Mouse (Mus musculus) heart, embryonic 10.5 days (tissue): ENCODE measurements around the gene Rab40b. TPM values are rescaled to one million over a fixed set of nuclear protein-coding genes. Genes with fewer than 3 reads are reported as not detected.

Experiments
- DNase-seq: peaks from one replicate; pipeline ENCODE4 v3.0.0-alpha.2; 2017; ENCODE audit warnings: low spot score
- H3K27ac ChIP-seq: fragments of 300-500 bp; sonication (generic); 2 replicates; pipeline ENCODE4 v1.5.1; 2016; ENCODE audit warnings: mild to moderate bottlenecking
- H3K27me3 ChIP-seq: fragments of 300-500 bp; sonication (generic); 2 replicates; pipeline ENCODE4 v1.6.1; 2016; ENCODE audit warnings: mild to moderate bottlenecking; ENCODE audit not compliant: poor library complexity, insufficient read depth, severe bottlenecking
- H3K36me3 ChIP-seq: fragments of 300-500 bp; sonication (generic); 2 replicates; pipeline ENCODE4 v1.6.1; 2016; ENCODE audit warnings: mild to moderate bottlenecking, moderate library complexity
- H3K4me1 ChIP-seq: fragments of 300-500 bp; sonication (generic); 2 replicates; pipeline ENCODE4 v1.6.1; 2016; ENCODE audit warnings: mild to moderate bottlenecking
- H3K4me3 ChIP-seq: fragments of 300-500 bp; sonication (generic); 2 replicates; pipeline ENCODE4 v1.5.1; 2016; ENCODE audit warnings: mild to moderate bottlenecking, moderate library complexity
- H3K9me3 ChIP-seq: fragments of 300-500 bp; sonication (generic); 2 replicates; pipeline ENCODE4 v1.6.1; 2016; ENCODE audit warnings: mild to moderate bottlenecking, moderate library complexity
- WGBS: fragments of 180-500 bp; shearing (Covaris S2); methylation state at CpG from one replicate; pipeline ENCODE4 v1.1.7; 2016; 5-methylcytosine and 5-hydroxymethylcytosine counted together
- polyA plus RNA-seq: library from polyadenylated mRNA; unstranded; fragments of >200 nt; fragmentation: Nextera tagmentation; extraction: Ambion mirVana; gene quantifications from 2 replicates; pipeline ENCODE4 v1.2.1, GENCODE M21; 2016

Gene Rab40b
- polyA plus RNA-seq, 1 experiment from 2014 or later, result 1.8 TPM

GRCm38 (mm10) chr11:121407366-121408155 lies 19.5 kb upstream of the Rab40b start:
- no peaks in the 10 kb centered on the region for H3K27me3 ChIP-seq
- H3K4me3 ChIP-seq, result no peak overlapping the region
- WGBS, result 71% methylated on average over 3 of the region's 3 CpGs
- DNase-seq, result no peak
- no peaks in the 10 kb centered on the region for H3K9me3 ChIP-seq
- H3K4me1 ChIP-seq, result no peaks in the 10 kb centered on the region
- no peaks in the 10 kb centered on the region for H3K36me3 ChIP-seq
- no peak overlapping the region for H3K27ac ChIP-seq

- WGBS, result 66% methylated on average over 3 of the region's 3 CpGs
- DNase-seq, result no peak
- H3K36me3 ChIP-seq, result no peaks in the 10 kb centered on the region
Observed at GRCm38 (mm10) chr11:121392405-121392804, 4.4 kb upstream of the Rab40b start.

GRCm38 (mm10) chr11:121390793-121391192 lies 2.7 kb upstream of the Rab40b start:
- Histone ChIP-seq H3K4me1 (peaks cover 12% of the 10 kb centered on the region), H3K27ac (no peak overlapping the region), H3K4me3 (no peak overlapping the region), H3K27me3 (peaks cover 12% of the 10 kb centered on the region; the same call in 1 of the 2 replicates), H3K36me3 (no peaks in the 10 kb centered on the region), H3K9me3 (no peaks in the 10 kb centered on the region)
- WGBS, result 52% methylated on average over 3 of the region's 3 CpGs
- DNase-seq, result no peak

More at GRCm38 (mm10) chr11:121392405-121392804, 4.4 kb upstream of the Rab40b start:
- Histone ChIP-seq H3K9me3 (no peaks in the 10 kb centered on the region), H3K27me3 (no peaks in the 10 kb centered on the region), H3K4me3 (no peak overlapping the region), H3K27ac (no peak overlapping the region), H3K4me1 (peaks cover 7% of the 10 kb centered on the region)

- Histone ChIP-seq H3K9me3 (no peaks in the 10 kb centered on the region), H3K4me3 (peak overlapping the region; percentile 86), H3K27ac (peak overlapping the region; percentile 62; the same call in 1 of the 2 replicates), H3K36me3 (no peaks in the 10 kb centered on the region), H3K4me1 (peaks cover 12% of the 10 kb centered on the region), H3K27me3 (peaks cover 12% of the 10 kb centered on the region; the same call in 1 of the 2 replicates)
- no peak for DNase-seq
- WGBS, result 14% methylated on average over 6 of the region's 6 CpGs
Observed at GRCm38 (mm10) chr11:121388554-121388945, 499 bp upstream of the Rab40b start.

DNA sequence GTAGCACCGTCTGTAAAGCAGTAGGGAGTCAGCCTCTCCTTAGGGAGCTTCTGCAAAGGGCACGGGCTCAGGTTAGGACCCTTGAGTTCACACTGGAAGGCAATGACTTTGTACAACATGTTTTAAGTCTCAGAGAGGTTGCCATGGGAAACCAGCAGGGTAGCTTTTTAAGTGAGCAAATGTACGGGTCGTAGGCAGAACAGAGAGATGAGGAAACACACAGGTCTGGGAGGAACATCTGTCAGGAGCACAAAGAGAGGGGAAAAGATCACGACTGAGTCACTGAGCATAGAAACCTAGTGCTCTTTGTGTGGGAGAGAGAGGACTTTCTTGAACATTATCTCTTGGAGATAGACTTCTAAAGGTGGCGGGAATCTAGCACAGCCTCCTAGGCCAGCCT lies 7.8 kb downstream of the Rab40b start:
- no peaks in the 10 kb centered on the region for H3K27me3 ChIP-seq
- no peaks in the 10 kb centered on the region for H3K9me3 ChIP-seq
- H3K4me3 ChIP-seq, result no peak overlapping the region
- H3K27ac ChIP-seq, result no peak overlapping the region
- H3K4me1 ChIP-seq, result 0 out of 2 replicates have a peak, but pooled peaks cover 4% of the 10 kb centered on the region
- DNase-seq, result no peak
- no peaks in the 10 kb centered on the region for H3K36me3 ChIP-seq
- WGBS, result 66% methylated on average over 6 of the region's 6 CpGs

GRCm38 (mm10) chr11:121378644-121379043 lies 9.4 kb downstream of the Rab40b start:
- 0 out of 2 replicates have a peak, but pooled peaks cover 4% of the 10 kb centered on the region for H3K4me1 ChIP-seq
- H3K27ac ChIP-seq, result no peak overlapping the region
- no peak overlapping the region for H3K4me3 ChIP-seq
- H3K27me3 ChIP-seq, result no peaks in the 10 kb centered on the region
- H3K9me3 ChIP-seq, result no peaks in the 10 kb centered on the region
- no peaks in the 10 kb centered on the region for H3K36me3 ChIP-seq
- DNase-seq, result no peak

GRCm38 (mm10) chr11:121373305-121373704 lies 14.7 kb downstream of the Rab40b start:
- Histone ChIP-seq H3K4me1 (0 out of 2 replicates have a peak, but pooled peaks cover 4% of the 10 kb centered on the region), H3K9me3 (no peaks in the 10 kb centered on the region), H3K36me3 (no peaks in the 10 kb centered on the region), H3K4me3 (no peak overlapping the region), H3K27ac (no peak overlapping the region), H3K27me3 (no peaks in the 10 kb centered on the region)
- 62% methylated on average over 6 of the region's 6 CpGs for WGBS
- no peak for DNase-seq

DNA sequence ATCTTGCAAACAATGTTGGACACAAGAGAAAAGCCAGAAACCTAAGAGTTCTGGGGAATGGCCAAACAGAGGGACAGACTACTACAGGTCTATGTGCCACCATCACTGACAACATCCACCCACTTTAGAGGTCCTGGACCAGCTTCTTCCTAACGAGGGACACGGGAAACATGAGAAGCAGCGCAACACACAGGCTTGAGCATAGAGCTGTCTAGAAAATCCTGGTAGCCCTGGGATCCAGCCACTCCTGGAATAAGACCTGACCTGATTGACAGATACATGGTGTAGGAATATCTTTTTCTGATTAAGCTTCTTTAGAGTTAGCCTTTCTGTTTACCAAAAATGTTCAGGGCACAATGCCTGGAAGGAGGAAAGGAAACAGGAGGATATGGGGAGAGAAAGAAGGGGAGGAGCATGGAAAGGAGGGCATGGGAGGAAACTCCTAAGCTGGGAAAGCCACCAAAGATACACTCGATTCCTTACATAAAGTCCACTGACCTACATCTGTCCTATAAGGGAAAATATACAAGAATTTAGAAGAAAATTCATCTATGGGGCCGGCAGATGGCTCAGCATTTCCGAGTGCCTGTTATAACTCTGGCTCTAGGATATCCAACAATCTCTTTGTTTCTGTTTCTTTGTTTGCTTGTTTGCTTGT lies 17.6 kb downstream of the Rab40b start:
- Histone ChIP-seq H3K36me3 (no peaks in the 10 kb centered on the region), H3K4me3 (no peak overlapping the region), H3K27me3 (no peaks in the 10 kb centered on the region), H3K4me1 (no peaks in the 10 kb centered on the region), H3K9me3 (no peaks in the 10 kb centered on the region), H3K27ac (no peak overlapping the region)
- DNase-seq, result no peak
- 73% methylated on average over 6 of the region's 6 CpGs for whole genome bisulfite sequencing

DNA sequence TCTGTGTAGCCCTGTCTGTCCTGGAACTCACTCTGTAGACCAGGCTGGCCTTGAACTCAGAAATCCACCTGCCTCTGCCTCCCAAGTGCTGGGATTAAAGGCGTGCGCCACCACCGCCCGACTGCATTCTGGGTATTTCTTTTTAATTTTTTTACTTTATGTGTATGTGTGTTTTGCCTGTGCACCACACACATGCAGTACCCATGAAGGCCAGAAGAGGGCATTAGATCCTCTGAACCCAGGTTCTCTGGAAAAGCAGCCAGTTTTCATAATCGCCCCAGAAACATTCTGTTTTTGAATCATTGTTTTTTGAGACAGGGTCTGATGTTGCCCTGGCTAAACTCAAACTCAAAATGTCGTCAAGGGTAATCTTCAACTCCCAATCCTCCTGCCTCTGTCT lies 18.4 kb downstream of the Rab40b start:
- Histone ChIP-seq H3K27ac (no peak overlapping the region), H3K36me3 (no peaks in the 10 kb centered on the region), H3K4me1 (no peaks in the 10 kb centered on the region), H3K27me3 (no peaks in the 10 kb centered on the region), H3K9me3 (no peaks in the 10 kb centered on the region), H3K4me3 (no peak overlapping the region)
- 44% methylated on average over 6 of the region's 6 CpGs for WGBS
- DNase-seq, result no peak

DNA sequence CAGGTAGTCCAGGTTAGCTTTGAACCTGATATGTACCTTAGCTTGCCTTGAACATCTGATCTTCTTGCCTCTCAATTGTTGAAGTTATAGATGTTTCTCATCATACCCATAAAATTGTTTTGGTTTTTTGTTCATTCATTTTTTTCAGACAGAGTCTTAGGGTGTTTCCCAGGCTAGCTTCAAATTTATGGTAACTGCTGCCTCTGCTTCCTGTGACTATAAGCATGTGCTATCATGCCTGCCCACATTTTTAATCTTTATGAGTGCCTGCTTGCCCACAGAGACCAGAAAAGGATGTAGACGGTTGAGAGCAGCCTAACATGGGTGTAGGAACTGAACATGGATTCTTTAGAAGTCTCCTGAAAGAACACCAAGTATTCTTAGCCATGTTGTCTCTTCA lies 19.3 kb downstream of the Rab40b start:
- 71% methylated on average over 1 of the region's 1 CpGs for WGBS
- H3K27me3 ChIP-seq, result no peaks in the 10 kb centered on the region
- no peaks in the 10 kb centered on the region for H3K9me3 ChIP-seq
- H3K36me3 ChIP-seq, result no peaks in the 10 kb centered on the region
- no peak overlapping the region for H3K4me3 ChIP-seq
- H3K4me1 ChIP-seq, result no peaks in the 10 kb centered on the region
- no peak for DNase-seq
- H3K27ac ChIP-seq, result no peak overlapping the region

DNA sequence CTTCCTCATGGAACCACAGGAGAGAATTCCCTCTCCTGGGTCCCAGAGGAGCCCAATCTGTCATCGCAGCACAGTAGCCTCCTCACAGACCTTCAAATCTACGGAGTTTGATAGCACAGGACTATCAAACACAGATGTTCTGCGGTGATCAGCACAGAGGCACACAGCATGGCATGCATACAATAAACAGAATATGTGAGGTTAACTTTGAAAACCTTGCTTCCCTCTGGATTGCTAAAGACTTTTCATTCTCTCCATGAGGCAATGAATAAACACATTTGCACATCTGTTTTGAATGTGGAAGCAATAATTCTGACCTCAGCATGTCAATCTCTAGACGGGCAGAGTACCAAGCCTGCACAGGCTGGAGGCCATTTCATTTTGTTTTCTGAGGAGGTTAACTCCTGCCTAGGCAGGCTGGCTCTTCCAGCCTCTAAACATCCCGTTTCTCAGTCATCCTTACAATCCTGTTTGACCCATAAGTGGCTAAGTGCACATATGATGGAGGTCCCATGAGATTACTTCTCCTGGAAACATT lies 20.8 kb downstream of the Rab40b start:
- H3K36me3 ChIP-seq, result no peaks in the 10 kb centered on the region
- no peak overlapping the region for H3K27ac ChIP-seq
- H3K27me3 ChIP-seq, result no peaks in the 10 kb centered on the region
- H3K9me3 ChIP-seq, result no peaks in the 10 kb centered on the region
- WGBS, result 61% methylated on average over 5 of the region's 5 CpGs
- H3K4me1 ChIP-seq, result no peaks in the 10 kb centered on the region
- no peak overlapping the region for H3K4me3 ChIP-seq
- DNase-seq, result no peak

GRCm38 (mm10) chr11:121362212-121362611 lies 25.8 kb downstream of the Rab40b start:
- Histone ChIP-seq H3K4me1 (no peaks in the 10 kb centered on the region), H3K27ac (no peak overlapping the region), H3K36me3 (no peaks in the 10 kb centered on the region), H3K4me3 (no peak overlapping the region), H3K27me3 (no peaks in the 10 kb centered on the region), H3K9me3 (no peaks in the 10 kb centered on the region)
- no peak for DNase-seq
- WGBS, result 33% methylated on average over 5 of the region's 5 CpGs

DNA sequence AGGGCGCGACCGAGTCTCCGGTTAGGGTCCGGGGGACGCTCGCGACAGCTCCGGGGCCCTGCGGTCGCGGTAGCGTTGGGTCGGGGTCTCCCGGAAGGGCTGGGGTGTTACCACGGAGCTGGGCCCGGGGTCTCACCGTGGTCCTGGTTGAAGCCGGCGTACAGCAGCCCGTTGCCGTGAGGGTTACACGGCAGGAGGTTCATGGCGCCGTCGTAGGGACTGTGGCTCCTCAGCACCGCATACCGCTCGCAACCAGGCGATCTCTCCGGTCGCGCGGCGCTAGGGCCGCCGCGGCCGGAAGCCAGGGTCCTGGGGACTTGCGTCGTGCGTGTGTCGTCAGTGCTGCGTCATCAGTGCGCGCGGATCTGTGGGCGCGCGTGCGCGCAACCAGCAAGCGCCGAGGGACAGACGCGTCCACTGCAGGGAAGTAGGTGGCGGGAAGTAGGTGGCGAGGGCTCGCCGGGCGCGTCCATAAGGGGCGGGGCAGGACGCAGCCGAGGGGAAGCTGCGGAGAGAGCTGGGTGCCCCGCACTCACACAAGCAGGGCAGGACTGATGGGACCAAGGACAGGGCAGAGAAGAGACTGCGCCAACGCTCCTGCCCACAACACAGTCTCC lies 33.9 kb downstream of the Rab40b start, which contains the start of gene Wdr45b:
Gene Wdr45b (minus strand): TSS at position 355 of the 617 bp plus-strand sequence.
- peaks cover 14% of the 10 kb centered on the region for H3K36me3 ChIP-seq
- peak; percentile 99 for DNase-seq
- no peaks in the 10 kb centered on the region for H3K27me3 ChIP-seq
- H3K9me3 ChIP-seq, result no peaks in the 10 kb centered on the region
- under 1% methylated on average over 69 of the region's 69 CpGs for WGBS
- H3K4me1 ChIP-seq, result peaks cover 20% of the 10 kb centered on the region
- peak within 1 kb of the TSS; percentile 98 for H3K27ac ChIP-seq
- H3K4me3 ChIP-seq, result peak within 1 kb of the TSS; percentile 98
